Mouse (Mus musculus) A20 (cell line): Measurements from ENCODE around the gene Tdrd9.
"Not testable (repeated sequence)": the region's sequence is repeated elsewhere in the genome, so short reads cannot be mapped to it uniquely, and the experiment has no call there.

Experiments used
- DNase-seq: peaks from one replicate; pipeline ENCODE4 v3.0.0-alpha.2; 2011; ENCODE audit warnings: low read depth, low spot score

Tdrd9 gene

GRCm38 (mm10) chr12:111971231-111971686 lies at the start of gene Tdrd9:
TSS of gene Tdrd9 (plus strand) at chr12:111971559.
- DNase-seq: no peak

- DNase-seq: no peak
Observed at GRCm38 (mm10) chr12:111923117-111923516, 48.2 kb upstream of the Tdrd9 start.

- DNase-seq: no peak
Observed at GRCm38 (mm10) chr12:111927338-111927737, 44.0 kb upstream of the Tdrd9 start.

- DNase-seq: peak; percentile 26
Observed at GRCm38 (mm10) chr12:111928411-111928966, 42.9 kb upstream of the Tdrd9 start.

GRCm38 (mm10) chr12:111931411-111932025 lies 39.8 kb upstream of the Tdrd9 start:
- DNase-seq: no peak

- DNase-seq: no peak
Observed at GRCm38 (mm10) chr12:111932513-111932912, 38.8 kb upstream of the Tdrd9 start.

- DNase-seq: no peak
Observed at GRCm38 (mm10) chr12:111933032-111933704, 38.2 kb upstream of the Tdrd9 start.

GRCm38 (mm10) chr12:111933971-111934370 lies 37.4 kb upstream of the Tdrd9 start:
- DNase-seq: no peak

- no peak for DNase-seq
Observed at GRCm38 (mm10) chr12:111936706-111937550, 34.4 kb upstream of the Tdrd9 start.

- no peak for DNase-seq
Observed at GRCm38 (mm10) chr12:111938623-111939177, 32.7 kb upstream of the Tdrd9 start.

- DNase-seq: no peak
Observed at GRCm38 (mm10) chr12:111943421-111944064, 27.8 kb upstream of the Tdrd9 start.

GRCm38 (mm10) chr12:111944065-111944987 lies 27.0 kb upstream of the Tdrd9 start:
- peak; percentile 16 for DNase-seq

- no peak for DNase-seq
Observed at GRCm38 (mm10) chr12:111945115-111945514, 26.2 kb upstream of the Tdrd9 start.

GRCm38 (mm10) chr12:111945765-111946655 lies 25.3 kb upstream of the Tdrd9 start:
- not testable (repeated sequence) for DNase-seq

- peak; percentile 81 for DNase-seq
Observed at GRCm38 (mm10) chr12:111946716-111947115, 24.6 kb upstream of the Tdrd9 start.

GRCm38 (mm10) chr12:111950486-111950885 lies 20.9 kb upstream of the Tdrd9 start:
- no peak for DNase-seq

- no peak for DNase-seq
Observed at GRCm38 (mm10) chr12:111951701-111952100, 19.7 kb upstream of the Tdrd9 start.

GRCm38 (mm10) chr12:111956173-111956572 lies 15.2 kb upstream of the Tdrd9 start:
- DNase-seq: no peak
